Mouse (Mus musculus) heart, adult 2 months (tissue): ENCODE results near the gene Syce3.

ENCODE experiments used
- CTCF ChIP-seq: fragments of 200-600 bp; IDR thresholded peaks from 2 replicates; pipeline ENCODE4 v1.8.1; 2022; ENCODE audit warnings: antibody characterized with exemption, mild to moderate bottlenecking, moderate library complexity
- EP300 ChIP-seq: fragments of 200-500 bp; IDR thresholded peaks from 2 replicates; pipeline ENCODE4 v1.6.1; 2011; ENCODE audit warnings: low read depth, low read length, control low read depth; ENCODE audit not compliant: insufficient read depth
- POLR2A ChIP-seq: fragments of 200-500 bp; IDR thresholded peaks from 2 replicates; pipeline ENCODE4 v1.6.1; 2011; ENCODE audit warnings: mild to moderate bottlenecking, low read depth, low read length, control low read depth; ENCODE audit not compliant: insufficient read depth

DNA sequence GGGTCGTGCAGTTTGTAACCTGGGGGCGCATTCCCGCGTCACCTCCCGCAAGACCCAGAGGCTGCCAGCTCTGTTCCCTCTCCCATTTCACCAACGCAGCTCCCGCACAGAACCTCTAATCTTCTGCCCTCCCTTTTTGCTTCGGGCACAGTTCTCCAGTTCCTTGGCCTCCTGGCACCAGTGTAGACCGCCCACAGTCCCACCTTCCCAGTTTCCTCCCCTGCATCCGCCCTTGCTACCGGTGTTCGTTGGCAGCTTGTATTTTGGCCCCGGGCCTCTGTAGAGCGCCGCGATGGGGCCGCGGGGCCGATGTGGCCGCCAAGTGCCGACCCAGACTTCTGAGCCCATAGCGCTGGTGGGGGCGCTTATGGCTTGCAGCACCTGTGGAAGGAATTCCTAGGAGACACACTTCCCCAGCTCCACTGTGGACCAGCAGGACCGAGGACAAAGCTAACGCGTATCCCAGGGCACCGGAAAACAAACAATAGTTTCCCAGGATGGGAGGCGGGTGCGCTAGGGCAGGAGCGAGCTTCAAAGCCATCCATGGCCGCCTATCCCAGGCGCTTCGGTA is 31.4 kb downstream of the Syce3 start, which contains the start of gene Odf3b:
- TF ChIP-seq EP300 (no peak), CTCF (no peak), POLR2A (peak; percentile 45; the same call in 1 of the 2 replicates)
